Mouse (Mus musculus): ENCODE data around the gene Slc12a3.

Gene Slc12a3

DNA sequence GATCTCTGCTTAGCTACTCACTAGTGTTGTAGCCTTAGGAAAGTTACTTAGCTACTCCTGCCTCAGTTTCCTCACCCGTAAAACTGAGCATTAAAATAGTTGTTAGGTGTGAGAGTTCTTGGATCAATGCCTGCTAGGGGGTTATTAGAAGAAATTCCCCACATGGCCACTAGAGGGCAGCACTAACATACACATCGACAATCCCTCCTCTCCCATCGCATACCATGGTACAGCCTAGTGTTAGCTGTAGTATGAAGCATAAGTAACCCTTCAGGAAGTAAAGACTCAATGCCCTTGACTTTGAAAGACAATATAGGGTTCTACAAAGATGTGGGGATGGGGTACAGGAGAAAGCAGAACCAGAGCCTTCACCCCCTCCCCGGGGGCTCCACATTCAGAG, 1.7 kb downstream of the Slc12a3 start:
- DNase-seq (ENCODE audit: low spot score): peak; percentile 41

DNA sequence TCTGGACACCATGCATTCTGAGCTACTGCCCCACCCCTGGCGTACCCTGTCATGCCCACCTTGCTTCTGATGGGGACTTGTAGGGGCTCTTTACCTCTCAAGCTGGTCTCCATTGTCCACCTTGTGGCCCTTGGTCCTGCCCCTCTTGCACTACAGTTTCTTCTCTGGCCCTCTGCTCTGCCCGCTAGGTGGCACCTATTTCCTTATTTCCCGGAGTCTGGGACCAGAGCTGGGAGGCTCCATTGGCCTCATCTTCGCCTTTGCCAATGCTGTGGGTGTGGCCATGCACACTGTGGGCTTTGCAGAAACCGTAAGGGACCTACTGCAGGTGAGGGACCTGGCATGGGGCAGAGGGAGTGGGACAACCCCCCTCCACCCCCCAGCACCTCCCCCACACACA, 4.3 kb downstream of the Slc12a3 start:
- DNase-seq (ENCODE audit: low spot score): no peak

DNA sequence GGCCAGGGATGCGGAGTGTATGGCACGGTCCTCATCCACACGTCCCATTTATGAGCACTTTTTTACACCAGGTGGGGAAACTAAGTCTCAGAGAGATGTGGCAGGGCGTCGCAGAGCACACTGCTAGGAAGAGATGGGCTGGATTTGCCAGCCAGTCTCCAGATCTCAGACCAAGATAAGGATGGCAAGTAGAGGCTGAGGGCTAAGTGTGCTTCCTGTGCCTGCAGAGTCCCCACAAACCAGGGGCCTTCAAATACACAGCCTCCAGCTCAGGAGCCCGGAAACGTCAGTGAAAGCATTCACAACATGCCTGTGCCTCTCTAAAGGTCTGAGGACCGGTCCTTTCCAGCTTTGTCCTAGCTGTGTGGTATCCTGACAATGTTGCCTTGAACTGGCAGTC, 8.6 kb downstream of the Slc12a3 start:
- no peak for DNase-seq (ENCODE audit: low spot score)

DNA sequence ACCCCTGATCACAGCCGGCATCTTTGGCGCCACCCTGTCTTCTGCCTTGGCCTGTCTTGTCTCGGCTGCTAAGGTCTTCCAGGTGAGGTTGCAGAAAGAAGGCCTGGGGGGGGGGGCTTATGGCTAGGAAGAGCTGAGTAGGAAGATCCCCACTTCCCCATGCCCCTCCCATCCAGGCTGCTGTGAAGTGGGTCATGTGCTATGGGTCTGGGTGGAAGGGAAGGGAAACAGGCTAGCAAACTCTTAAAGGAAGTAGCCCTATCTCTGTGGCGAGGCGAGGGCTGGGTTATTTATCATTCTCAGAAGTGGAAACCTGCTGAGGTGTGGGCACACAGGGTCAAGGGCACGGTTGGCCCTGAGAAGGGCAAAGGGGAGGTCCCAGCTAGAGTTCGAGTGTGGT, 11.8 kb downstream of the Slc12a3 start:
- DNase-seq (ENCODE audit: low spot score): no peak

DNA sequence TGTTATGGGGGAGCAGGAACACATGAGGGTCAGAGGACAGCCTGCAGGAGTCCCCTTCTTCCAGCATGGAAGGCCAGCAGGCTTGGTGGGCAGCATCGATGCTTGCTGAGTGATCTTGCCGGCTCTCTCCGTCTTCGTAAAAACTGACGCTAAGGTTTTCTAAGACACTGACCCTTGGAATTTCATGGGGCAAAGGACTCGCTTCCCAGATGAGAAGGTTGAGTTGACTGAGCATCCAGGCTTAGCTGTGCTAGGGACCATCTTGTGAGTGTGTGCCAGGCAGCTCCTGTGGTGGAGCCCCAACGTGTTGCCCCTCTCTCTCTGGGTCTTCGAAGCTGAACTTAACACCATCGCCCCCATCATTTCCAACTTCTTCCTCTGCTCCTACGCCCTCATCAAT, 13.7 kb downstream of the Slc12a3 start:
- no peak for DNase-seq (ENCODE audit: low spot score)

DNA sequence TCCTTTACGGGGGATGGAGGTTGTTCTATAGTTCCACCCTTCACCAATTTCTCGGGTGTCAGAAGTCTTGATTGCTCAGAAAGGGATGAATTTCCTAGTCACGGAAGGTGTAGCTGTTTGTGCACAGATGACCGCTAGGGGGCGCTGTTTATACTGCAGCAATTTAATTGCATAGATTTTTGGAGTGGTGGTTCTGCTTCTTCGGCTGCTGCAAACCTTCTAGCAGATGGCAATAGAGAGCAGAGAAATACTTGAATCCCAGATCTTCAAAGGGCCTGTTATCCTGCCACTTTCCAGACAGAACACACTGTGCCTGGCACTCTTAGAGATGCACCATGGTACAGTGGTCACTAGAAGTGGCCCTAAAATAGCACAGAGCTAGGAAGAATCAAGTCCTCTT, 14.3 kb downstream of the Slc12a3 start:
- DNase-seq (ENCODE audit: low spot score): peak; percentile 81

DNA sequence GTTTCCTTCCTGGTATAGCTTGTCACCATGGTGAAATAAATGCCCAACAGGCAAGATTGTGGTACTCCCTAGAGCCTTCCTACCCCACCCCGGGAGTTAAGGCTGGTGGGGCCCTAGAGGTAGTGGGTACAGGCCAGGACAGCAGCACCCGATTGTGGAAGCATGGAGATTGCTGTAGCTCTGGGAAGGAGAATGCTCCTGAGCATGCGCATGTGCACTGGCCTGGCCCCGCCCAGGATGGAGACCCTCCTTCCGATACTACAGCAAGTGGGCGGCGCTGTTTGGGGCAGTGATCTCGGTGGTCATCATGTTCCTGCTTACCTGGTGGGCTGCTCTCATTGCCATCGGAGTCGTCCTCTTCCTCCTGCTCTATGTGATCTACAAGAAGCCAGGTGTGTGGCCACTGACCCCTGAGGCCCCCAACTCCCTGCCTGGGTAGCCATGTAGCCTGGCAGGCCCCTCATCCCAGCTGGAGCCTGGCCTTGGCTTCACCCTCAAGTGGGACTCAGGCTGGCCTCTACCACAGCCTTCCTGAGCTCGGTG, 14.8 kb downstream of the Slc12a3 start:
- DNase-seq (ENCODE audit: low spot score): no peak

DNA sequence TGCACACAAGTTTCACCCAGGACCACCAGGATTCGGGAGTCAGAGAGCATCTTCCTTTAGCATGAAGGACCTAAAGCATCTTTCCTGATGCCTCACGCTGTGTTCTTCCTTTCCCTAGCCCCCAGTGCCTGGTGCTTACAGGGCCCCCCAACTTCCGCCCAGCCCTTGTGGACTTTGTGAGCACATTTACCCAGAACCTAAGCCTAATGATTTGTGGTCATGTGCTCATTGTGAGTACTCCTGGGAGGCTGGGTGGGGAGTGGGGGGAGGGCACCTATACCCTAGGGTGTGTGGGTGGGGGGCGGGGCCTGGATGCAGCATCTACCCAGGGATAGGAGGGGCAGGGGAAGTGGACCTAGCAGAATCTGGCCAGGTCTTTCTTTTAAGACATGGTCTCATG, 16.7 kb downstream of the Slc12a3 start:
- no peak for DNase-seq (ENCODE audit: low spot score)

DNA sequence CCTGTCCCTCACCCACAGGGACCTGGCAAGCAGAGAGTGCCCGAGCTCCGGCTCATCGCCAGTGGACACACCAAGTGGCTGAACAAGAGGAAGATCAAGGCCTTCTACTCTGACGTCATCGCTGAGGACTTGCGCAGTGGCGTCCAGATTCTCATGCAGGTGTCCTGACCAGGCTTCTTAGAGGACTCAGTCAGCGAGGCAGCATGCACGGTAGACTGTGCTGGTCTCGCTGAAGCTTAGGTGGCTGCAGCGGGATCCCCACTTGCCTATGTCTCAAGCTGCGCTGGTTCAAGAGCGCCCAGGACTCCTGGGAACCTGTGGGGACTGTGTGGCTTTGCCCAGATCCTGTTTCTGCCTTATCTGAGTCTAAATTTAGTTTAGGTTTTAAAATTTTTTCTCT, 17.3 kb downstream of the Slc12a3 start:
- no peak for DNase-seq (ENCODE audit: low spot score)

DNA sequence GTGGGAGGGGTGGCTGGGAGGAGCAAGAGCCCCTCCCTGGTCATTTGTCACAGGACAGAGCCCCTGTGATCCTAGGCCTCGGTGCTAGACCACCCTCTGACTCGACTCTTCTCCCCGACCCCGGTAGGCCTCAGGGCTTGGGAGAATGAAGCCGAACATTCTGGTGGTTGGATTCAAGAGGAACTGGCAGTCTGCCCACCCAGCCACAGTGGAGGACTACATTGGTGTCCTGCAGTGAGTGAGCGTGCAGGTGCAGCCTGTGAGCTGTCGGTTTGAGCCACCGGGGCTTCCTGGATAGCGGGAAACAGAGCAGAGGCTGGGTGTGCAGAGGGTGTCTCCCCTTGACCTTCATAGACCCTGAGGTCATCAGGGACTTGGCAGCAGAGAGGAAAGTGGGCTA, 19.4 kb downstream of the Slc12a3 start:
- DNase-seq (ENCODE audit: low spot score): no peak

DNA sequence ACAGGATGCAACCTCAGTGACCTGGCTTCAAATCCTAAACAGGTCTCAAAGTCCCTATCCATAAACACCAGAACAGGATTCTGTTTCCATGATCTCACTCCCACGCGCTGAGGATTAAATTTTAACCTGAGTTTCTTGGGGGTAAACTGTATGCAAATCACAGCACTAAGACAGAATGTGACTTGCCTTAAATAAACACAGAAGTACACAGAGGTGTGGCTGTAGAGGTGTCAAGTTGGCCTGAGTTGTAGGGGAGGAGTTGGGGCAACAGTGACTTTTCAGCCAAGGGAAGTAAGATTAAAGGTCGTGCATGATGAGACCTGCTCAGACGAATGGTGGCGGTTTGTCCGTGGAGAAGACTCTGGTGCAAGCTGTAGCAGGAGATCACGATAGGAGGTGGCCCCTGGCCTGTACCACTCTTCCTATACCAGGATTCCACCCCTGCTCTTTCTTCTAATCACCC, 25.1 kb downstream of the Slc12a3 start:
- DNase-seq (ENCODE audit: low spot score): no peak

DNA sequence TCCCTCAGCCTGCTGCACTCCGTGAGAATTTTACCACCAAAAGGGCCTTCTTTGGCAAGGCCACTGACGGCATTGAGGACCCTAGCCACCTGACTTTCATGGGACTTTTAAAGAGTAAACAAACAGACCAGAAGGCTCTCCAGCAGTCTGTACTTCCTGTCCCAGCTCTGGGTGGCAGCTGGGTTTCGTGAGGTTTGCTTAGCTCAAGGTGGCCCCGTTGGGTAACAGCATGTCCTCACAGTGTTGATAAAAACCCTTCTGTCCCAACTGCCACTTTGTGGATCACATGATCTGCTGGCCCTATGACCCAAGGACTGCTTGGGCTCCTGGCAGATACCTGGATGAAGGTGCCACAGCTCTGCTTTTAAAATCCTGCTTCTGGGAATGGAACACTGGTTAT, 25.6 kb downstream of the Slc12a3 start:
- no peak for DNase-seq (ENCODE audit: low spot score)

DNA sequence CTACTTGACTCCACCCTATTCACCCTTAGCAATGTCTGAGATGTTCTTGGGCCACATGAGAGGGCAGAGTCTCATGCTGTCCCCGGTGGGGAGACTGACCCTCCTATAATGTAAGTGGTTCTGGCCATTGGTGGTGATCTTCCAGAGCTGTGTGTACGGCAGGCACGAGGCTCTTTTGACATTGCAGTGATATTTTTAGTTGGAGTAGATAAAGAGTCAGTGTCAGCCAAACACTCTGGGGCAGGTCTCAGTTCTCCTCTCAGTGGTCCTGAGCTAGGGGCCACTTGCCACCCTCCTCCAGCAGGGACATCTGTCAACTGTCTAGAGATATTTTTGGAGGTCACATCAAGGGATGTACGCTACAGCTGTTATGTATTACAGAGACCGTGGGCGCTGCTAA, 28.2 kb downstream of the Slc12a3 start:
- DNase-seq (ENCODE audit: low spot score): no peak

DNA sequence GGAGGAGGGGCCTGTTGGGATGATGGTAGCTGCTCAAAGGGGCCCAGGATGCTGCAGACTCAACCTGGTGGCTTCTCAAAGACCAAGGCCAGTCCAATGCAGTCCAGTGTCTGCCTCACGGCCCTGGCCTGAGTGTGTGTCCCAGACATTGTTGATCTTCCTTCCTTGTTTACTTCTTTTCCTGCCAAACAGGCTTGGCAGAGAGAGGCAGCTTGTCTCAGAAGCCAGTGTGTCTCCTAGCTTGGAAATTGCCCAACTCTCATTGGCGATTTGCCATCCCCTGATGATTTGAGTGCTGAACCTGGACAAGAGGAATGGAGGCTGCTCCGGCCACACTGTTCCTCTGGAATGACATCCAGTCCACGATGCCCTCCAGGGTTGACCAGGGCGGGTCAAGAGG, 29.5 kb downstream of the Slc12a3 start:
- DNase-seq (ENCODE audit: low spot score): peak; percentile 77

DNA sequence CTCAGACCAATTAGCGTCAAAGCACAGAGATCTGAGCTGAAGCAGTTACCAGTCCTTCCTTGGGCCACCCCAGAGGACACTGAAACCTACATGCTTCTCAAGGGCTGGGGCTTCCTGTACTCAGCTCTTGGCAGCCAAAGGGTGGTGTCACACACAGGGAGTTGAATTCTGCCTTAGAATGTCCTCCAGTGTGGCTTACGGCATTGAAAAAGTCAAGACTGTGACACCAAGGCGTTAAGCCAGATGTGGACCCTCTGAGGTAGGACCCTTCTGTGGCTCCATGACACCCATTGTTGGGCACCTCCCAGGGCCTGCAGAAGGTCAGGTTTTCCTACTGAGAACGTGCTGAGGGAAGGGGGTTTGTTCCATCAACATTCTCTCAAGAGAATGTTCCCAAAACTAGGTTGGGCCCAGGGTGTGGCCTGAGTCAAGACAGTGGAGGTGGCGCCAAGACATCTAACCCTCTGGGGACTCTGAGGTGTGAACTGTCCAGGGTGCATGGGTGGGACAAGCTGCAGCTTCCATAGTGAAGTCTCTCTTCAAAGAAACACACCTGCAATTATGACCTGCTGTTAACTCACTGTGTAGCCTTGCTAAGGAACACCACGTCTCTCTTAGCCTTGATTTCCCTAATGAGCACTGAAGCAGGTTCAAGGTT, 32.9 kb downstream of the Slc12a3 start:
- DNase-seq (ENCODE audit: low spot score): no peak

DNA sequence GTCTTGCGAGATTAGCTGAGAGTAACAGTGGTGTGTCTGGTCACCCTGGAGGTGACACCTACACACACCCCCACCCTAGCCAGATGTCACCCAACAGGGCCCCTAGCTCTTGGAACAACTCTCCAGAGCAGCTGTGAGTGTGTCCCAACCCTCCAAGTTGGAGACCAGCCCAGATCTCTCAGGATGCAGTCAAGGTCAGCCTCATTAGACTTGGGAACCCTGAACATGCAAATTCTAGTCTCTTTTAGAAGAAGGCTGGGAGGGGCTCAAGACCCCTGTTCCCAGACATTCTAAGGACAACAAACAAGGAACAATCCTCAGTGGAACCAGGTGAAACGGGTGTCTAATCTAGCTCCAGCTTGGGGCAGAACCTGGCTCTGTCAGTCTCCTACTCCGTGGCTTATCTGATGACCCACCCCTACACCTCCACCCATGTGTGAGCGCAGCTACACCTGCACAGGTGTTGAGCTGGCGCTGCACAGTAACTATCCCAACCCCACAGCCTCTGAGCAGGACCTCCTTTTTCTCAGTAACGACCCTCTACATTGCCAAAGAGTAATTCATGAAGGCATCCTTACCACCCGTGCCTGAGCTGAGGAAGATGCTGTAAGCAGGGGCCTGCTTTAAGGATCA, 33.7 kb downstream of the Slc12a3 start:
- peak; percentile 19 for DNase-seq (ENCODE audit: low spot score)

DNA sequence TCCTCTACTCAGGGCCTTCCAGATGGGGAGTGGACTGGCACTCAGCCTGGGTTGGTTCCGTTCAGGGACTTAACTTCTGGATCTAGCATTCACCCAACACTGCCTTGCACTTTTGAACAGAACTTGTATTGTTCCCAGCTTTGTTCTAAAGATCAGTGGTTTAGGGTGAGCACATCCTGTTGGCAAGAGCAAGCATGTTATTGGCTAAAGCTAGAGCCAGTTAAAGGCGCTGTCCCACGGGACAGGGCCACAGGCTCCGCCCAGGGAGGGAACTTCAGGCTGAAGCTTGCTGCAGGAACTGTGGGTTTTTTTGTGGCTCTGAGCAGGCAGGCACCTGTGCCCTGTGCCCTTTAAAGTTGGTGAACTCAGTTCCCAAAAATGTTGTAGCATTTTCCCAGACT, 34.3 kb downstream of the Slc12a3 start:
- DNase-seq (ENCODE audit: low spot score): peak; percentile 51

DNA sequence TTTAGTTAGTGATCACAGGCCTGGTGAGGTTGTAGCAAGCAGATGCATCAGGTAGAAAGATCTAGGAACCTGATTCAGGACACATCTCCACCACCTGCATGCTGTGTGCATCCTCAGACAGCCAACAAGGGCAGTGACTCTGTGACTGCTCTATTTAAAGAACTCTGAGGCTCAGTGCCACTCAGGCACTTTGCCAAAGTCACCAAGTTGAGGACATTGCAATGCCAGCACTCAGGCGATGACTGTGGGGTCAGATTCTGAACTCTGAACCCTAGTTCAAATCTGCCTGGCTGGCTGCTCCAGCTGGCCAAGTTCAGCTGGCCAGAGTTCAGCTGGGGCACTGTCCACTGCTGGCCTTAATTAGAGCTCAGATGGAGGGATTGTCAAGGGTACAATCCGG, 34.9 kb downstream of the Slc12a3 start:
- DNase-seq (ENCODE audit: low spot score): no peak

DNA sequence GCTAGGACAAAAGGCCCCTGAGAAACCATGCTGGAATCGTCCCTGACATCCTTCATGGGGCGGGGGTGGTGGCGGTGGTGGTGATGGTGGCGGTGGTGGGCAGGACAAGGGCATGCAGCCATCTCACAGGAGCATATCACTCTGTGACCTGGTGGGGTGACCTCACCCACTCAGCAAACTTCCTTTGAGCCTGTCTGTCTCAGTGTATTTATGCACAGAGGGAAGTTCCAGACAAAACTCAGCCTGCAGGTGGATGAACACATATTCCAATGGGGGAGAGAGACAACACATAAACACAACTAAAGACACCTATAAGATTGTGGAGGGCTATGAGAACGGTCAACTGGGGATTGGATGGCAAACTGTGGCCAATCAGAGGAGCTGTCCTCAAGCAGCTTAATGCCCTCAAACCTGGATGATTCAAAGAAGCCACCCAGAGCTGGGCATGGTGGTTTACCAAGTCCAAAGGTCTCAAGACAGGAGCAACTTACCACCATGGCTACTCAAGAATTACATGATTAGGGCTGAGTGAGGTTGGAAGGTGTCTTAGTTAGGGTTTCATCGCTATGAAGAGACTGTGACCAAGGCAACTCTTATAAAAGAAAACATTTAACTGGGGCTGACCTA, 35.8 kb downstream of the Slc12a3 start:
- DNase-seq (ENCODE audit: low spot score): no peak

DNA sequence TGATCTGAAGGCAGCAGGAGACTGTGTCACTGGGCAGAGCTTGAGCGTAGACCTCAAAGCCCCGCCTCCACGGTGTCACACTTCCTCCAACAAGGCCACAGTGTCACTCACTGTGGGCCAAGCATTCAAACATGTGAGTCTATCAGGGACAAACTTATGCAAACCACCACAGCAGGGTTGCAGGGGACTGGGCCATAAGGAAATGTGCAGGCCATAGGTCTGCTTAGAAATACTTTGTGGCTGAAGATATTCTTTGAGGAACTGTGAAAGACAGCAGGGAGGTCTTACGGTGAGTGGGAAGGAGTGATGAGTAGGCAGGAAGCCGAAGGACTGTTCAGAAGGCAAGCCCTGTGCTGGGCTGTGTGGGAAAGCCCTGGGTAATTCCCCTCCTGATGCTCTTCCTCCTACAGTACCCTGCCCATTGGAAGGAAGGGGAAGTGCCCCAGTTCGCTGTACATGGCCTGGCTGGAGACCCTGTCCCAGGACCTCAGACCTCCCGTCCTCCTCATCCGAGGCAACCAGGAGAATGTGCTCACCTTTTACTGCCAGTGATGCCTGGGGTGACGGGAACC, 36.5 kb downstream of the Slc12a3 start:
- DNase-seq (ENCODE audit: low spot score): no peak

DNA sequence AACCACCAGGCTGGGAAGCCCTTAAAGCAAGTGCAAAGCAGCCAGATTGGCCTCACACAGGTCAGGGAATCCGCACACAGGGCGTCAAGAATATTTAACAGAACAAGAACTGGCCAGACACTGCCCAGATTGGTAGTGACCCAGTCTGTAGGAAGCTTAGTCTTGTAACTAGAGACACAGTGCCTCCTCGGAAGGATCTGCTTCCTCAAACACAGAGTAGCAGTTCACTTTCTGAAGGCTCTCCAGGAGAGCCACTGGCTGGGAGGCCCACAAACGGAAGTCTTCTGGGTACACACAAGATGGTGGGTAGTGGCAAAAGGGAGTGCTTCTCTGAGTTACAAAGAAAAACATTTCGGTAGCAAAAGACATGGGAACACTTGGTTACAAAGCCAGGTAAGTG, 41.8 kb downstream of the Slc12a3 start:
- DNase-seq (ENCODE audit: low spot score): no peak

DNA sequence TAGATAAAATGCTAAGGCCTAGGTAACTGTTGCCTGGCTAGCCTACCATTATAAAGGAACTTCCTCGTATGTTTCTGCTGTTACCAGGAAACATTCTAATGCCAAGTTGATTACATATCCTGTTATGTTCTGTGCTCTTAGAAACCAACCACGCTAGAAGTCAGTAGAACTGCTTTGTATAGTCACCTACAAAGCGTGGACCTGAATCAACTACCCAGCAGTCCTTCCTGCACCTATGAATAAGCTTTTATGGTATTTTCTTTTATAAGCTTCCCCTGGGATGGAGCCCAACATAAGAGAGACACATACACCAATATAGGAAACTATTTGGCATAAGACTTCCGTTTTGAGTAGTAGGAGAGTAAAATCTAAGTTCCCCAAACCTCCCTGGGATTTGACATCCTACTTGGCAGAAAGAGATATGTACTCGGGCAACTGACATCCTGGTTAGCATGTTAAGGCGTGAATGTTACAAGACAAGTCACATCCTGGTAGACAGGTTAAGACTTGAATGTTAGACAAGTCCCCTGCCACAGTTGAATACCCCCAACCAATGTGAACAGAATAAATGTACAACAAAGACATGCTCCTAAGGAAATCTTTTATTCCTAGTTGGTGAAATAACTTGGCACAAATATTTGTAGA, 44.1 kb downstream of the Slc12a3 start:
- no peak for DNase-seq (ENCODE audit: low spot score)

Data from ovary, postnatal 14 days (tissue).